Mouse (Mus musculus) urinary bladder, adult 2 months (tissue): Measurements from ENCODE around the gene Olfr433. TPM values are rescaled to one million over a fixed set of nuclear protein-coding genes. Genes with fewer than 3 reads are reported as not detected.
"Not testable (repeated sequence)": the region's sequence is repeated elsewhere in the genome, so short reads cannot be mapped to it uniquely, and the experiment has no call there.

Experiments used
- DNase-seq: peaks from one replicate; pipeline ENCODE4 v3.0.0; 2022; ENCODE audit warnings: low spot score
- polyA plus RNA-seq: library from polyadenylated mRNA; depleted of rRNA; stranded (reverse); fragments of >200 nt; gene quantifications from 2 replicates; pipeline ENCODE4 v1.2.3, GENCODE M21; 2012; rRNA removed

Gene Olfr433
- polyA plus RNA-seq, result 0.03 and 0.08 TPM in 2 replicates

DNA sequence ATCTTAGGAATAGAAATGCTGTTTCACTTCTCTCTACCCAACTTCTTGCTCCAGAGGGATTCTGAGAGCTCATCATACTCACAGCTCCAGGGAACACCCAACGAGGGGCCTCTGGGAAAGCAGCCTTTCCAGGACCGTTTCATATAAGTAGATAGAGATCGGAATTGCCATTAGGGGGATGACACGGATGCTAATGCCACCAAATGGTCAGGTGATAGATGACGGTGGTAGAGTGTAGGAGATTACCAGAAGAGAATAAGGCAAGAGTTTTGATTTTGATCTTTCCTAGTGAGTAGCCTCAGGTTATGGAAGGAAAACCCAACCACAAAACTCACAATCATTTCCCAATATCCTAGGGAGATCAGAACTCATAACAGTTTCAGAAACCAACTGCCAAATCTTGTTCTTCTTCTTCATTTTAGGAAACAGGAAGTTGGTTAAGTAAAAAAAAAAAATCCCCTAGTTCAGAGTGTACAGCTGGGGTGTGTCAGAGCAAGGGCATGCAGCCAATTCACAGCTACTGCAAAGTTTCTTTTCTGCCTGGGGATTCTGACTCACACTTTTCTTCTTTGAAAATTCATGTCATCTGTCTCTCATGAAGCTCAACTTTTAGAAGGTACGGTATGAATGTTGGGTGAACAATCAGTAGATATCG lies at the start of gene Olfr433:
TSS of gene Olfr433 (plus strand) at position 183 of the 655 bp plus-strand sequence.
- DNase-seq, result no peak

DNA sequence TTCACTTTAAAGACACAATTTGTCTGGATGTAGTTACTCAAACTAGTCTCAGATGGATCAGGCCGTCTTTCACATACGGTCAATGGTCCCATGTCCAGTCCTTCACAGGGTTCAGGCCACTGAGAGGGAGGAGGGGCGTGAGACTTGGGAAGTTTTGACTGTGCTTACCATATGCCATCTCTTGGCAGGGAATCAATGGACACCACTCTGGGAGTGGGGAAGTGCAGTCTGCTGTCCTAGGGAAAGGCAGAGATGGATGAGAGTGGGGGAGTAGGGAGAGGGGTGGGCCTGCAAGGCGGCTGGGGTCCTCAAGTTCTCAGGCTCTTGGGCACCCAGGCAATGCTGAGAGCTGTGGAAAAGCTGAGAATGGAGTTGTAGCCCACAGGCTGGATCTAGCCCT lies 45.5 kb upstream of the Olfr433 start:
- no peak for DNase-seq

DNA sequence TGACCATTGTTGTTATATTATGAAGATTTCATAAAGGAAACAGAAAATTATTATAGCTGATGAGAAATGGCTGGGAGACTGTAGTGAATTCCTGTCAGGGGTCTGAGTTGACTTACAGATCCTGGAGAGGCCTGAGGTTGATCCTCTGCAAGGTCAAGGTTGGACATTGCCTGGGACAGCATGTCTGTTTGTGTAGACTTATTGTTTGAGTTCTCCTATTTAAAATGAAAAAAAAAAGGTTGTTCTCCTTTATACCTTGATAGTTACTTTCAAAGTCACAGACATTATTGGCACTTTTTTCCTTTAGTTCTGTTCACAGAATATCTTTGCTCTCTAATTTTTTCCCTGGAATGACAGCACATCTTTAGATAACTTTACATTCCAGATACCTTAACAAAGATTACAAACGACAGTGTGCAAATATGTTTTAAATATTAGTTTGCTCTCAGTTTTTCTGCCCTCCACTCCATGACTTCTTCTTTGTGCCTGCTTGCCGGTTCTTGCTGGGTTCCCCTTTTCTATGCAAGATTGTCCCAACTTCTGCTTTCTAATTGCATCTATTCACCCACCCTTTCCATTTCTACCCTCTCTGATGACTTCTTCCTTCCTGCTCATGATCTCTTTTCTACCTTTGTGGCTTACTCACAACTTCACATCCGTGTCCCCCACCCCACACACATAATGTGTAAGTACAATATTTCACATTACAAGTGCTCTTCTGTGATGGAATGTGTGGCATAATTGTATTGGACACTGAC lies 36.0 kb upstream of the Olfr433 start:
- DNase-seq, result not testable (repeated sequence)

GRCm38 (mm10) chr1:174007050-174007449 lies 33.5 kb upstream of the Olfr433 start:
- DNase-seq, result not testable (repeated sequence)

GRCm38 (mm10) chr1:174031698-174032097 lies 8.8 kb upstream of the Olfr433 start, which contains the start of gene Ifi205:
TSS of gene Ifi205 (minus strand) at chr1:174031810.
- DNase-seq, result no peak

DNA sequence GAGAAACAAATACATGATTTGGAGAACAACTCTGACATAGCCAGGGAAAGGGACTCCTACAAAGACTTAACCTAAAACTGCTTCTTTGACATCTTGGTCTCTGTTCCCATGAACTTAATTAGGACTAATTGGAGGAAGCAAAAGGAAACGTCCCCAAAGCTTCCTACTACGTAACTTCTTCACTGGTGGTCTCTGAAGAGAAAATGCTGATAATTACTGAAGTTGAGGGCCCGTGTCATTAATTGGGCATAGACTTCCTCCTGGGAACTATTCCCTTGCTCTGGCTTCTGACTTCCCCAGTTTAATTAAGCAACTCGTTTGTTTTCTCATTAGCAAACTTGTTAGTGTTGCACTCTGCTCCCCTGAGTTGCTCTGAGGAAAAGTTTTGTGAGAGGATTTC lies 4.7 kb upstream of the Olfr433 start:
- no peak for DNase-seq

GRCm38 (mm10) chr1:174038480-174038879 lies 2.0 kb upstream of the Olfr433 start:
- no peak for DNase-seq

DNA sequence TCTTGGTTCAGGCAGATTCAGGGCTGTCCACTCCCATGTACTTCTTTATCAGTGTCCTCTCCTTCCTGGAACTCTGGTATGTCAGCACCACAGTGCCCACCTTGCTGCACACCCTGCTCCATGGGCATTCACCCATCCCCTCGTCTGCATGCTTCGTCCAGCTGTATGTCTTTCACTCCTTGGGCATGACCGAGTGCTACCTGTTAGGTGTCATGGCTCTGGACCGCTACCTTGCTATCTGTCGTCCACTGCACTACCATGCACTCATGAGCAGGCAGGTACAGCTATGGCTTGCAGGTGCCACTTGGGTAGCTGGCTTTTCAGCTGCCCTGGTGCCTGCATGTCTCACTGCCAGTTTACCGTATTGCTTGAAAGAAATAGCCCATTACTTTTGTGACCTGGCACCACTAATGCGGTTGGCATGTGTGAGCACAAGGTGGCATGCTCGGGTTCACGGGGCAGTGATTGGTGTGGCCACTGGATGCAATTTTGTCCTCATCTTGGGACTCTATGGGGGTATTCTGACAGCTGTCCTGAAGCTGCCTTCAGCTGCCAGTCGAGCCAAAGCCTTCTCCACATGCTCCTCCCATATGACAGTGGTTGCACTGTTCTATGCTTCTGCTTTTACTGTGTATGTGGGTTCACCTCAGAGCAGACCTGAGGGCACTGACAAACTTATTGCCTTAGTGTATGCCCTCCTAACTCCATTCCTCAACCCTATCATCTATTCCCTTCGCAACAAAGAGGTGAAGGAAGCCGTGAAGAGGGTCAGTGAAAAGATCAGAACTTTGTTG lies 1.8 kb downstream of the Olfr433 start:
- DNase-seq, result not testable (repeated sequence)

DNA sequence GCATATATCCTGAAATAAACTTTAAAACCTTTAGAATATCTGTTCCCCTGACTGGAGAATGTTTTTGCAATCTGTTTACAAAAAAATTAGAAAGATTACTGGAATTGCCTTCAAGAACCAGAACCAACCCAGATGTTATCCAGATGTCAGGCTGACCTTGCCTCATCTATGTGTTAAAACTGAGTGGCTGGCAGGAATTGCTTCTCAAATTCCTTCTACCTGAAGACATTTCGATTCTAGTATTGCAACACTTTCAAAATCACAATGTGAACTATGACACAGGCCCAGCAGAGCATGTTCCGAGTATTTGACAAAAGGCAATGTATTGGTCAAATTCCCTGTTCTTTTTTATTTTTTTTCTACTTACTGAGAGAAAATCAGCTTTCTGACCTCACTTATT lies 3.9 kb downstream of the Olfr433 start:
- DNase-seq, result no peak

GRCm38 (mm10) chr1:174048227-174048626 lies 7.7 kb downstream of the Olfr433 start:
- DNase-seq, result not testable (repeated sequence)

DNA sequence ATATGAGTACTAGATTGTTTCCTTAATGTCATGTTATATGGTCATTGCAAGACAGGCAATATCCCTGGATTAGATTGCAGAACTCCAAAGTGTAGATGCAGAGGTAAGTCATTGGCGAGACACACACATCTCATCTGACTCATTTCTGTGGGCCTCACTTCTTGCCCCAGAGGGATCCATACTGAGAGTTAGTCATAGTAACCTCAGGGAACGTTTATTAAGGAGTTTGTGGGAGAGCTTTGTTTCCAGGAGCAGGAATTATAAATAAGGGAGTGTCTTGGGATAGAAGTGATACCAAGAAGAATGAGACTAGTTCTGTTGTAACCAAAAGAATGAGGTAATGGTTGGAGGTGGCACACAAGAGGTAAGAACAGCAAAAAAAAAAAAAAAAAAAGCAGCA lies 8.4 kb downstream of the Olfr433 start, which contains the start of gene Olfr432:
TSS of gene Olfr432 (plus strand) at position 313 of the 400 bp plus-strand sequence.
- no peak for DNase-seq

DNA sequence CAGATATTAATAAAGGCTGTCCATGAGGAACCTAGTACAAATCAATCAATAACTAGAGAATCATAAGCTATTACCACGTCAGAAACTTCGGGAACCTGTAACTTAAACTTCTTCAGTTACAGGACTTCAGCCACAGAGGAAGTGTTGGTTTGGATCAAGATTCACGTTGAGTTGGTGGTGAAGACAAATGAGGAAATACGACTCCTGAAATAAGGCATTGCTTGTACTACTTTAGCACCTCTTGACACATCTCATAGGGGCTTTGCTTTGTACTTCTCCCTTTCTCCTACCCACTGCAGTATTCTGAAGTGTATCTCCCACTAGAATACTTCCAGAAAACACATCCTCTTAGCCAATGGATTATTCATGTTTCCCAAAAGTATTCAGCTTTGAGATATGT lies 8.9 kb downstream of the Olfr433 start:
- not testable (repeated sequence) for DNase-seq

GRCm38 (mm10) chr1:174050532-174050931 lies 10.0 kb downstream of the Olfr433 start:
- no peak for DNase-seq

DNA sequence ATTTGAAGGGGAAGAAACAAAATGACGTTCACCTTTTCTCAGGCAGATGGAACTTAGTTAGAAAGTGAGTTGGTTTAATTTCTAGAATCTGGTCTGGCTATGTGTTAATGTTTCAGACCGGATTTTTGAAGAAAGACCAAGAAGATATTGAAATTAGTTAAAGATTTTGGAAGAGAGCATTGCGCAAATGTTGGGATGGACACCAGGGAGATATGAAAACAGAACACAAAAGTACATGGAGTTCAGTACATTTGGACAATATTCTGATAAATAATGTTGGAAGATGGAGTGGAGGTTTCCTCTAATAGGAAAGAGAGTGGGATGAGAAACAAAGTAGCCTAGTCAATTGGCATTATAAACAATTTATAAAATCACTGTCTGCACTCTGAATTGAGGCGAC lies 11.0 kb downstream of the Olfr433 start:
- DNase-seq, result no peak

DNA sequence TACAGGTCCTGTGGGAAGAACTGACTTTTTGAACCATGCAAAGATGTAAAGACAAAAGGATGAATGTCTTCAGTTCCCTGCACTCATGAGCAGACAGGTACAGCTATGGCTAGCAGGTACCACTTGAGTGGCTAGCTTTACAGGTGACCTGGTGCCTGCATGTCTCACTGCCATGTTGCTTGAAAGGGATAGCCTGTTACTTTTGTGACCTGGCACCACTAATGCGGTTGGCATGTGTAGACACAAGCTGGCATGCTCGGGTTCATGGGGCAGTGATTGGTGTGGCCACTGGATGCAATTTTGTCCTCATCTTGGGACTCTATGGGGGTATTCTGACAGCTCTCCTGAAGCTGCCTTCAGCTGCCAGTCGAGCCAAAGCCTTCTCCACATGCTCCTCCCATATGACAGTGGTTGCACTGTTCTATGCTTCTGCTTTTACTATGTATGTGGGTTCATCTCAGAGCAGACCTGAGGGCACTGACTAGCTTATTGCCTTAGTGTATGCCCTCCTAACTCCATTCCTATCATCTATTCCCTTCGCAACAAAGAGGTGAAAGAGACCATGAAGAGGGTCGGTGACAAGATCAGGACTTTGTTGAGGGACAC lies 11.5 kb downstream of the Olfr433 start:
- DNase-seq, result no peak

DNA sequence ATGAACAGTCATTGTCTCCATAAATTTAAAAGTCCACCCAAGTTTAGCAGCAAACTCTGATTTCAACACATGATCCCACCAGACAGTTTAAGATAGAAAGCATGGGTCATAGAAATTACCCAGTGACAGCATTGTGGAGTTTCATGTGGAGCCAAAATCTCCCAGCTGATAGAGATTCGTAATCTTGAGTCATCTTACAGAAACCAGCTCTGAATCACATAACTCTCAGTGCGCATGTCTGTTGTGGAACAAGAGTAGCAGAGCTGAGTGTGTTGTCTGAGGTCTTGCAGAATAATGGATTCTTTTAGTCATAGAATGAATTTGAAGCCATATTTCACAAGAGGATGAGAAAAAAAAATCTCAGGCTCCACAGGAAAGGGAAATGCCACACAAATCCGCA lies 12.5 kb downstream of the Olfr433 start:
- DNase-seq, result no peak

- DNase-seq, result no peak
Observed at GRCm38 (mm10) chr1:174055248-174055647, 14.7 kb downstream of the Olfr433 start.

DNA sequence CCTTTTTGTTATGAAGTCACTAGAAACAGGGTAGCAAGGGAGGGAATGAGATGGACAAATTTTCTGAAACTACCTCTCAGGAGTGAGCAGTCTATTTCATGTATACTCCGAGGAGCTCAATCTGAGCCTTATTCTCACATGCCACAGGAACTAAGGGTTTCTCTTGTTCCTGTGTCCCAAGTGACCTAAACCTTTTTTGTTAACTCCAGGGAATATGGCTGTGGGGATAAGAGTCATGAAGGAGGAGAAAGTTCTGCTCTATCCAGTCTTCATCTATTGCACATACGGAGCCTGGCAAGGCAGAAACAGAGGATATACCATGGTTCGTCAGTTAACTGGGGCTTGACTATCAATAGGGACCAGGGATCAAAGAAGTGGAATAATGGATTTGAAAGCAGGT lies 25.8 kb downstream of the Olfr433 start, which contains the start of gene Olfr430:
TSS of gene Olfr430 (plus strand) at position 301 of the 400 bp plus-strand sequence.
- no peak for DNase-seq

GRCm38 (mm10) chr1:174084031-174084430 lies 43.5 kb downstream of the Olfr433 start, which contains the start of gene Olfr429:
TSS of gene Olfr429 (plus strand) at chr1:174084331.
- no peak for DNase-seq
